Mouse (Mus musculus) hindbrain, postnatal 0 days (tissue): Measurements from ENCODE around the gene Dock9. TPM values are rescaled to one million over a fixed set of nuclear protein-coding genes. Genes with fewer than 3 reads are reported as not detected.

Experiments used
- ATAC-seq: fragments of 200-750 bp; cut with Nextera tagmentation; 2 replicates; pipeline ENCODE4 v1.8.0; 2017; ENCODE audit warnings: mild to moderate bottlenecking, moderate TSS enrichment, moderate library complexity
- DNase-seq: peaks from one replicate; pipeline ENCODE4 v3.0.0-alpha.2; 2015; ENCODE audit warnings: low spot score
- H3K27ac ChIP-seq: fragments of 300-500 bp; sonication (generic); 2 replicates; pipeline ENCODE4 v1.5.1; 2014; ENCODE audit warnings: mild to moderate bottlenecking
- H3K27me3 ChIP-seq: fragments of 300-500 bp; sonication (generic); 2 replicates; pipeline ENCODE4 v1.6.1; 2014; ENCODE audit warnings: low read length, mixed read lengths; ENCODE audit not compliant: insufficient read depth
- H3K36me3 ChIP-seq: fragments of 300-500 bp; sonication (generic); 2 replicates; pipeline ENCODE4 v1.6.1; 2014; ENCODE audit warnings: low read length, mixed read lengths; ENCODE audit not compliant: insufficient read depth
- H3K4me1 ChIP-seq: fragments of 300-500 bp; sonication (generic); 2 replicates; pipeline ENCODE4 v1.6.1; 2014; ENCODE audit warnings: antibody characterized with exemption, low read length, mixed read lengths; ENCODE audit not compliant: insufficient read depth
- H3K4me2 ChIP-seq: fragments of 300-500 bp; sonication (generic); 2 replicates; pipeline ENCODE4 v1.6.1; 2014; ENCODE audit warnings: low read depth, mild to moderate bottlenecking, low read length, moderate library complexity, mixed read lengths
- H3K4me3 ChIP-seq: fragments of 300-500 bp; sonication (generic); 2 replicates; pipeline ENCODE4 v1.5.1; 2014; ENCODE audit warnings: low read length
- H3K9ac ChIP-seq: fragments of 300-500 bp; sonication (generic); replicated peaks from 2 replicates; pipeline ENCODE4 v1.6.1; 2014; ENCODE audit warnings: mild to moderate bottlenecking, low read length, moderate library complexity, mixed read lengths
- H3K9me3 ChIP-seq: fragments of 300-500 bp; sonication (generic); 2 replicates; pipeline ENCODE4 v1.6.1; 2016; ENCODE audit warnings: low read length, mixed read lengths
- CTCF ChIP-seq: IDR thresholded peaks from 2 replicates; pipeline ENCODE4 v1.5.1; 2016; ENCODE audit warnings: antibody characterized with exemption, control low read depth, low read depth
- WGBS: fragments of 180-500 bp; shearing (Covaris S2); extraction: QIAGEN DNeasy Blood & Tissue Kit; methylation state at CpG from one replicate; pipeline ENCODE4 v1.1.7; 2014; 5-methylcytosine and 5-hydroxymethylcytosine counted together
- polyA plus RNA-seq: library from polyadenylated mRNA; unstranded; fragments of >200 nt; fragmentation: Nextera tagmentation; extraction: Ambion mirVana; gene quantifications from 2 replicates; pipeline ENCODE4 v1.2.1, GENCODE M21; 2015
- total RNA-seq: library from RNA; depleted of rRNA; stranded (reverse); fragments of >200 nt; gene quantifications from 2 replicates; pipeline ENCODE4 v1.2.3, GENCODE M21; 2014

The Dock9 gene
- total and polyA plus RNA-seq, 2 experiments from 2014 or later: 11.7 to 51.3 TPM

DNA sequence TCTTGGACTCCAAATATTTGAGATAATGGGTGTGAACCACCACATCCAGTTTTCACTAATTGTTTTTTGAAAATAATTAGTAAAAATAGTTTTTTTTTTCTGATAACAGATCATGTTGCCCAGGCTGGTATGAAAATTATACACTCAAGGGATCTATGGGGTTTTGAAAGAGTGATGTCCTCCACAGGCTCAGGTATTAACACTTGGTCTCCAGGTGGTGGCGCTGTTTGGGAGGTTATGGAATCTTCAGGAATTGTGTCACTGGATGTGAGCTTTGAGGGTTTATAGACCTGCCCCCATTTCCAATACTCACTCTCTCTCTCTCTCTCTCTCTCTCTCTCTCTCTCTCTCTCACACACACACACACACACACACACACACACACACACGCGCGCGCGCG, 177.5 kb downstream of the Dock9 start:
- no peak overlapping the region for H3K4me3 ChIP-seq
- no peaks in the 10 kb centered on the region for H3K4me1 ChIP-seq
- no peak for ATAC-seq
- TF ChIP-seq CTCF: peak; percentile 39
- 97% methylated on average over 7 of the region's 7 CpGs for WGBS
- H3K4me2 ChIP-seq: no peak overlapping the region
- H3K9ac ChIP-seq: no peak overlapping the region
- H3K27ac ChIP-seq: no peak overlapping the region
- H3K36me3 ChIP-seq: peaks cover 14% of the 10 kb centered on the region; the same call in 1 of the 2 replicates
- H3K9me3 ChIP-seq: no peaks in the 10 kb centered on the region
- DNase-seq: peak; percentile 31
- no peaks in the 10 kb centered on the region for H3K27me3 ChIP-seq

DNA sequence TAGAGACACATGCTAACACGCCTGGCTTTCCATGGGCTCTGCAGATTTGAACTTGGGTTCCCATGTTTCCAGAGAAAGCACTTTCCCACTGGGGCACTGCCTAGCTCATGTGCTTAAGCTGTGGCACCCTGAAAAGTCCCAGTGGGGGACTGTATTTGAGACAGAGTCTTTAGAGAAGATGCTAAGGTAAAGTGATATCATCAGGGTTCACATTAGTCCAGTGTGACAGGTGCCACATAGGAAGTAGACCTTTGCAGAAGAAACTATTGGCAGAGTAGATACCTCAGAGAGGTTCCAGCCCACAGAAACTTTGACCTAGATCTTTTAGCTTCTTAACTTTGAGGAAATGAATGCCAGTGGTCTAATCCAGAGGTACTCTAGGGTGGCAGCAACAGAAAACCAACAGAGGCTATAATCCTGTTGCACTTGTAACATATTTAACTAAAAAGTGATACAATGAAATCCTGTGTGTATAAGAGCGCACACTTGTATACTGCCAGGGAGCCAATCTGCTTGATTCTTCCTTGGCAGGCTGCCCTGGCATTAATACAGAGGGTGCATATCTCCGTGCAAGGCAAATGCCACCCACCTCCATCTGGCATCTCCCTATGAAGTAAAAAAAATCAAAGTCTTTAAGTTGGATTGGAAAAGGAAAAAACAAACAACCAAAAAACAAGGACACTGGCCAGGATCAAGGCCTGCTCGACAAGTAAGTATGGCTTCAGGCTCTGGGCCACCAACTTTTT, 179.8 kb downstream of the Dock9 start:
- H3K9ac ChIP-seq: no peak overlapping the region
- DNase-seq: peak; percentile 58
- H3K4me3 ChIP-seq: no peak overlapping the region
- ATAC-seq: no peak
- WGBS: 45% methylated on average over 4 of the region's 4 CpGs
- no peak overlapping the region for H3K4me2 ChIP-seq
- H3K27ac ChIP-seq: no peak overlapping the region
- TF ChIP-seq CTCF: no peak
- no peaks in the 10 kb centered on the region for H3K27me3 ChIP-seq
- no peaks in the 10 kb centered on the region for H3K9me3 ChIP-seq
- H3K4me1 ChIP-seq: no peaks in the 10 kb centered on the region
- H3K36me3 ChIP-seq: 0 out of 2 replicates have a peak, but pooled peaks cover 6% of the 10 kb centered on the region

DNA sequence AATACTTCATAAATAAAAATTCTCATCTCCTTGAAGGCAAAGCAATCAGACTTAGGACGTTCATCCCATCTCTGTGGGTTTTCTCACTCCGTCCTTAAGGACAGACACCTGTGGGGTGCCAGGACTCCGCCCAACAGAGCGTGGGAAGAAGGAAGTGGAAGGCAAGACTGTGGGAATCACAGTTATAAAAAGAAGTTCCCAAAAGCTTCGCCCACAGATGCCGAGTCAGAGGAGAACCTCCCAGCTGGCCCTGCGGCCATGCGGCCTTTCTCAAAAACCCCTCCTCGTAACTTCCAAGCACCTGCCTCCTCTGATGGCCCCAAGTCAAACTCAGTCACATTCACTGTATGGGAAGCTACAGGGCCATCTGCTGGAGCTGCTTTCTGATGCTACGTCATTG, 182.2 kb downstream of the Dock9 start:
- H3K36me3 ChIP-seq: no peaks in the 10 kb centered on the region
- H3K4me1 ChIP-seq: no peaks in the 10 kb centered on the region
- no peak overlapping the region for H3K4me2 ChIP-seq
- no peaks in the 10 kb centered on the region for H3K9me3 ChIP-seq
- no peak for TF ChIP-seq CTCF
- no peak overlapping the region for H3K4me3 ChIP-seq
- no peak for ATAC-seq
- no peak overlapping the region for H3K9ac ChIP-seq
- no peak overlapping the region for H3K27ac ChIP-seq
- WGBS: 79% methylated on average over 10 of the region's 10 CpGs
- DNase-seq: no peak
- H3K27me3 ChIP-seq: no peaks in the 10 kb centered on the region

DNA sequence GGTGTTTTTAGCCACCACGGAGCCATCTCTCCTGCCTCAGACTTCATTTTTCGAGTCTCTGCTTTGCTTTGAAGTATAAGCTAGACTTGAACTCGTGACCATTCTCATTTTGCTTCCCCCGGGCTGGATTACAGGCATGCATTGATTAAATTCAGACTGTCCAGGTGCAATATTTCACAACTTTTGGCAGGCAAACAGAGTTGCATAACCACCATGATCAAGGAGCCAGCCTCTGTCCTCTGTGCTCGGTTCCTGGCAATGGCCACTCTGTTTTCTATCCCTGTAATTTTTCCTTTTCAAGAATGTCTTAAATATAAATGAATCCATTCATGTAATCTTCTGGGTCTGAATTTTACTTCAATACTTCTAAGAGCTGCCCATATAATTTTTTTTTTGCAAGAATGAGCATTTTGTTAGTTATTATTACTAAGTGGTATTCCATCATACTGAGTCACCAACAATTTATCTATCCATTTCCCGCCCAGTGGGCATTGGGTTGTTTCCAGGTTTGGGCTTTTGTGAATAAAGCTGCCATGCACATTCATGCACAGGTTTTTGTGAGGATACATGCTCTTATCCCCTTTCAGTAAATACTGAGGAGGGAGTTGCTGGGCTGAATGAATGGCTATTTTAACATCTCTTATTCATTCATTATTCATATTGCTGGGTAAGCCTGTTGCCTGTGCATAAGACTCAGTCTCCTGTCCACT, 183.0 kb downstream of the Dock9 start:
- no peak for DNase-seq
- Histone ChIP-seq H3K4me1 (no peaks in the 10 kb centered on the region), H3K27me3 (no peaks in the 10 kb centered on the region), H3K9ac (no peak overlapping the region), H3K4me3 (no peak overlapping the region), H3K9me3 (no peaks in the 10 kb centered on the region), H3K36me3 (no peaks in the 10 kb centered on the region), H3K27ac (no peak overlapping the region), H3K4me2 (no peak overlapping the region)
- no peak for TF ChIP-seq CTCF
- no peak for ATAC-seq
- WGBS: 83% methylated on average over 6 of the region's 6 CpGs

DNA sequence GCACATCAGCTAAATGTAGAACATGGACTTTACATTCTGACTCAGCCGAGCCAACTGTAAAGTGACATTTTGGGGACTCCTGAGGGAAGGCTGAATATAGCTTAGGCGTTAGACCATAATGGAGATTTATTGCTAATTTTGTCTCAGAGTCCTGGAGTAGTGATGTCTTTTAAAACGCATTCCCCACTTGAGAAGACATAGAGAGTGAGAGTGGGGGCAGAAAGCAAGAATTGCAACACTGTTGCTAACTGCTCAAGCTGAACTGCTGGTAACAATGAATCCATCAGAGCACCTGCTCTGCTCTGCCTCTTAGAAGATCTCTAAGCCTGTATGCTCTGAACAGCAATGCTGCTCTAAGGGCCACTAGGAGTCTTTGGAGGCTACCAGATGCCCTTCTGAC, 184.1 kb downstream of the Dock9 start:
- no peak overlapping the region for H3K27ac ChIP-seq
- DNase-seq: no peak
- ATAC-seq: no peak
- H3K27me3 ChIP-seq: no peaks in the 10 kb centered on the region
- TF ChIP-seq CTCF: no peak
- no peak overlapping the region for H3K4me2 ChIP-seq
- 67% methylated on average over 3 of the region's 3 CpGs for WGBS
- H3K9me3 ChIP-seq: no peaks in the 10 kb centered on the region
- H3K4me3 ChIP-seq: no peak overlapping the region
- no peaks in the 10 kb centered on the region for H3K36me3 ChIP-seq
- H3K9ac ChIP-seq: no peak overlapping the region
- H3K4me1 ChIP-seq: no peaks in the 10 kb centered on the region

DNA sequence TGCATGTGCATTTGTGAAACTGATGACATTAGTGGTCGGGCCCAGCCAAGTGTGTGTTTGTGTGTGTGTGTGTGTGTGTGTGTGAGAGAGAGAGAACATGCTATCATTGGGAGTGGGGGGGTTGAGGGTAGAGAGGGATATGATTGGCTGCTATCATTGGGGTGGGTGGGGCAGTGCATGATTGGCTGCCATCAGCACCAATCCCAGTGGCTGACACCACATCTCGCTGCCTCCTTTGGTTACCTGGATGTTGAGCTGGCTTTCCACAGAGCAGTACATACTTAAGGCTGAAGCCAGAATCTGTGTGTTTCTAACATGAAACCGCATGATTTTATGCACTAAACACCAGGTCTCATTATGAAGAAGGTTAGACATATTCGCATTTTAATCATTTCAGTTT, 184.7 kb downstream of the Dock9 start:
- DNase-seq (no peak), ATAC-seq (0 out of 2 replicates have a peak, but pooled peaks have one; percentile 28)
- H3K4me3 ChIP-seq: no peak overlapping the region
- no peak overlapping the region for H3K9ac ChIP-seq
- no peaks in the 10 kb centered on the region for H3K36me3 ChIP-seq
- 89% methylated on average over 4 of the region's 4 CpGs for WGBS
- no peak overlapping the region for H3K27ac ChIP-seq
- H3K27me3 ChIP-seq: no peaks in the 10 kb centered on the region
- H3K4me2 ChIP-seq: no peak overlapping the region
- no peak for TF ChIP-seq CTCF
- no peaks in the 10 kb centered on the region for H3K4me1 ChIP-seq
- no peaks in the 10 kb centered on the region for H3K9me3 ChIP-seq

DNA sequence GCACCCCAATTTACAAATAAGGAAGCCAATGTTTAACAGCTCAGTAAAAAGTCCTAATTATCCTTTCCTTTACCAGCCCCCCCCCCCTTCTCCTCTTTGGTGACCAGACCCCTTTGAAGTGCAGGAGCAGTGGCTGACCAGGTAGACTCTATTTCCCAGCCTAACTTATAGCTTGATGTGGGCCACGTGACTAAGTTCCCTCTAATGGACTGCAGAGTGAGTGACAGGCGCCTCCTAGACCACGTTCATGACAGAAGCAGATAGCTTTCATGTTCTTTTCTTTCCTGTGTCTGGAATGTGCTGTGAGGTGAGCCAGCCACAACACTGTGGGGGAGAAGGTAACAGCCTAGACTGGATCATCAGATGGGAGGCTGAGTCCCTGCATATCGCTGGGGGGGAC, 186.1 kb downstream of the Dock9 start:
- Histone ChIP-seq H3K4me2 (no peak overlapping the region), H3K27ac (no peak overlapping the region), H3K9me3 (no peaks in the 10 kb centered on the region), H3K27me3 (no peaks in the 10 kb centered on the region), H3K36me3 (no peaks in the 10 kb centered on the region; the same call in 1 of the 2 replicates), H3K4me1 (no peaks in the 10 kb centered on the region), H3K4me3 (no peak overlapping the region), H3K9ac (no peak overlapping the region)
- 76% methylated on average over 4 of the region's 4 CpGs for WGBS
- TF ChIP-seq CTCF: no peak
- no peak for ATAC-seq
- DNase-seq: no peak
